ENCODE assay signal across 9 mouse cellular contexts in genomic region chr1:55363044-55363565, GRCm38 (mm10). TPM values are rescaled to one million over a fixed set of nuclear protein-coding genes. Genes with fewer than 3 reads are reported as not detected.
A peak's percentile ranks its signal among the peaks of the same experiment; 100 is the strongest.
DNase-seq lines count a peak whose midpoint lies in the region; ATAC-seq and TF ChIP-seq lines count a peak whose summit lies in the region.
"Had no signal": no experiment of that assay in that cellular context is flagged by ENCODE, and none has a peak within 500 bp of the region (broad histone marks: within the 10 kb centered on the region; RNA-seq: fewer than 3 reads in every experiment).

Gene Boll (minus strand): TSS chr1:55363469.

- peaks cover 11% of the 10 kb centered on the region for H3K9me3 ChIP-seq in forebrain, embryonic 13.5 days (replicated peaks)
- no peaks in the 10 kb centered on the region for H3K9me3 ChIP-seq in liver, embryonic 14.5 days (ENCODE audit: control insufficient read depth, low read length)
- peaks cover 7% of the 10 kb centered on the region; the same call in 1 of the 2 replicates for H3K9me3 ChIP-seq in neural tube, embryonic 11.5 days (ENCODE audit: control insufficient read depth, low read length)
- H3K9me3 ChIP-seq in stomach, embryonic 14.5 days (ENCODE audit: control insufficient read depth, low read depth, low read length): peaks cover 10% of the 10 kb centered on the region

- H3K4me3 ChIP-seq in brown adipose tissue, adult 24 weeks (ENCODE audit: insufficient read depth, low read depth, low read length): peak within 1 kb of the TSS; percentile 64
- peak within 1 kb of the TSS; percentile 52 for H3K4me3 ChIP-seq in forebrain, embryonic 13.5 days
- H3K4me3 ChIP-seq in liver, embryonic 14.5 days (ENCODE audit: insufficient read depth in 1 of 2, low read depth in 2 of 2, low read length in 2 of 2): peak within 1 kb of the TSS; percentile 23 to 48
- peak within 1 kb of the TSS; percentile 40 for H3K4me3 ChIP-seq in neural tube, embryonic 11.5 days (ENCODE audit: low read depth, low read length)
- H3K4me3 ChIP-seq in stomach, embryonic 14.5 days (ENCODE audit: low read depth, low read length): peak within 1 kb of the TSS; percentile 38

- peak within 1 kb of the TSS; percentile 66 for H3K4me2 ChIP-seq in forebrain, embryonic 13.5 days
- peak within 1 kb of the TSS; percentile 59 for H3K4me2 ChIP-seq in liver, embryonic 14.5 days (ENCODE audit: low read depth)
- peak within 1 kb of the TSS; percentile 52 for H3K4me2 ChIP-seq in neural tube, embryonic 11.5 days (ENCODE audit: low read depth)
- H3K4me2 ChIP-seq in stomach, embryonic 14.5 days (replicated peaks; ENCODE audit: low read depth, low read length): peak within 1 kb of the TSS; percentile 57

- no peak within 1 kb of the TSS for H3K27ac ChIP-seq in brown adipose tissue, adult 24 weeks (replicated peaks; ENCODE audit: low read depth, low read length)
- no peak within 1 kb of the TSS for H3K27ac ChIP-seq in forebrain, embryonic 13.5 days
- no peak within 1 kb of the TSS for H3K27ac ChIP-seq in liver, embryonic 14.5 days
- no peak within 1 kb of the TSS for H3K27ac ChIP-seq in neural tube, embryonic 11.5 days (ENCODE audit: low read depth, low read length)
- no peak within 1 kb of the TSS for H3K27ac ChIP-seq in stomach, embryonic 14.5 days (ENCODE audit: low read length)

- peaks cover 15% of the 10 kb centered on the region for H3K27me3 ChIP-seq in forebrain, embryonic 13.5 days
- H3K27me3 ChIP-seq in liver, embryonic 14.5 days (ENCODE audit: control insufficient read depth, insufficient read depth, low read length): peaks cover 14% of the 10 kb centered on the region
- H3K27me3 ChIP-seq in neural tube, embryonic 11.5 days (ENCODE audit: control insufficient read depth, insufficient read depth, low read length): peaks cover 14% of the 10 kb centered on the region
- H3K27me3 ChIP-seq in stomach, embryonic 14.5 days (ENCODE audit: control insufficient read depth, insufficient read depth, low read length): peaks cover 12% of the 10 kb centered on the region

- DNase-seq in CD4-positive, CD25-positive, alpha-beta regulatory T cell, adult 2 months (ENCODE audit: low read depth, low spot score): peak; percentile 94
- DNase-seq in heart, postnatal 14 days: peak; percentile 81 to 84
- peak; percentile 54 to 90 for DNase-seq in kidney, postnatal 36 days
- DNase-seq in liver, embryonic 14.5 days (ENCODE audit: low read depth in 3 of 3, low spot score in 3 of 3): peak; percentile 19 to 33 (median 22)
- peak; percentile 80 for DNase-seq in neural tube, embryonic 11.5 days (ENCODE audit: low spot score)

- H3K9ac ChIP-seq in forebrain, embryonic 13.5 days: 0 out of 2 replicates have a peak within 1 kb of the TSS, but pooled peaks have one; percentile 35
- no peak within 1 kb of the TSS for H3K9ac ChIP-seq in liver, embryonic 14.5 days (replicated peaks)
- no peak within 1 kb of the TSS for H3K9ac ChIP-seq in neural tube, embryonic 11.5 days (ENCODE audit: low read length)
- H3K9ac ChIP-seq in stomach, embryonic 14.5 days (replicated peaks; ENCODE audit: low read depth, low read length): no peak within 1 kb of the TSS

- TF ChIP-seq CTCF in liver, embryonic 14.5 days (IDR thresholded peaks at IDR 0.05; ENCODE audit: low read depth): peak; percentile 64

- ATAC-seq in forebrain, embryonic 13.5 days: peak; percentile 92
- peak; percentile 71 for ATAC-seq in liver, embryonic 14.5 days (ENCODE audit: insufficient read depth)
- peak; percentile 82 for ATAC-seq in neural tube, embryonic 11.5 days (ENCODE audit: insufficient read depth, low FRiP score, low TSS enrichment)
- peak; percentile 61 for ATAC-seq in stomach, embryonic 14.5 days (ENCODE audit: insufficient number of reproducible peaks, insufficient read depth, low FRiP score, low read depth)

- TF ChIP-seq EP300 in liver, embryonic 14.5 days (IDR thresholded peaks at IDR 0.05; ENCODE audit: low read depth): no peak

- intact Hi-C loops in heart, postnatal 14 days (cut with DNase I): loop anchor here (5.0 kb wide), 1 partner anchor 126 kb away; the partner anchor contains the start of gene Mars2

- no peaks in the 10 kb centered on the region for H3K36me3 ChIP-seq in forebrain, embryonic 13.5 days (ENCODE audit: poor library complexity, severe bottlenecking)
- H3K36me3 ChIP-seq in liver, embryonic 14.5 days (replicated peaks; ENCODE audit: control insufficient read depth, insufficient read depth, low read depth): no peaks in the 10 kb centered on the region
- H3K36me3 ChIP-seq in neural tube, embryonic 11.5 days (ENCODE audit: control insufficient read depth, insufficient read depth, low read length): no peaks in the 10 kb centered on the region
- no peaks in the 10 kb centered on the region for H3K36me3 ChIP-seq in stomach, embryonic 14.5 days (ENCODE audit: control insufficient read depth, insufficient read depth, low read length)
- H3K36me3 ChIP-seq: G1E had no signal

- WGBS in forebrain, embryonic 13.5 days: 12% methylated on average over 57 of the region's 68 CpGs
- 15% methylated on average over 57 of the region's 68 CpGs for WGBS in liver, embryonic 14.5 days (ENCODE audit: insufficient replicate concordance)
- WGBS in neural tube, embryonic 11.5 days: 7% methylated on average over 57 of the region's 68 CpGs
- 13% methylated on average over 66 of the region's 68 CpGs for whole genome bisulfite sequencing in stomach, embryonic 14.5 days

- peaks cover 4% of the 10 kb centered on the region for H3K4me1 ChIP-seq in brown adipose tissue, adult 24 weeks (ENCODE audit: control insufficient read depth, insufficient read depth, insufficient read length, low read length)
- peaks cover 6% of the 10 kb centered on the region; the same call in 1 of the 2 replicates for H3K4me1 ChIP-seq in forebrain, embryonic 13.5 days
- H3K4me1 ChIP-seq in liver, embryonic 14.5 days (replicated peaks; ENCODE audit: control insufficient read depth in 2 of 2, insufficient read depth in 2 of 2, low read length in 1 of 2): 0 out of 4 replicates have a peak, but pooled peaks cover 0 to 2% of the 10 kb centered on the region in 2 experiments
- H3K4me1 ChIP-seq in neural tube, embryonic 11.5 days (ENCODE audit: control insufficient read depth, insufficient read depth, low read length): no peaks in the 10 kb centered on the region
- H3K4me1 ChIP-seq in stomach, embryonic 14.5 days (ENCODE audit: control insufficient read depth, insufficient read depth, low read length): 0 out of 2 replicates have a peak, but pooled peaks cover 3% of the 10 kb centered on the region

RNA-seq across cellular contexts. Expression of gene Boll, which starts in this region (rescaled TPM):
- not detected in 2 replicates for polyA plus RNA-seq in brown adipose tissue, adult 24 weeks (2012; ENCODE audit: insufficient read depth, insufficient read length, missing spikeins)
- polyA plus RNA-seq in forebrain, embryonic 13.5 days (2015; fragmentation: Nextera tagmentation; extraction: Ambion mirVana): 0.19 and 0.33 TPM in 2 replicates
- not detected for total RNA-seq in heart, postnatal 14 days (2021)
- polyA plus RNA-seq in liver, embryonic 14.5 days (2012; rRNA removed): not detected in 2 replicates
- not detected in 2 replicates for polyA plus RNA-seq in liver, embryonic 14.5 days (2014; fragmentation: Nextera tagmentation; extraction: Ambion mirVana)
- 0.49 TPM in 1 of 2 replicates, not detected in the other for polyA plus RNA-seq in neural tube, embryonic 11.5 days (2014; fragmentation: Nextera tagmentation; extraction: Ambion mirVana)
- polyA plus RNA-seq in stomach, embryonic 14.5 days (2014; fragmentation: Nextera tagmentation; extraction: Ambion mirVana): 0.36 and 0.38 TPM in 2 replicates
- polyA plus RNA-seq: G1E had no signal

Comparison
In these comparisons a context has a peak if more than half of its experiments do, and no peak if none do; other contexts are left out.
1. Peak in ATAC-seq, H3K4me3 ChIP-seq, H3K9ac ChIP-seq and H3K4me2 ChIP-seq in forebrain, embryonic 13.5 days; RNA of the gene not detected or under 1 TPM.
2. Peak in DNase-seq in heart, postnatal 14 days; RNA of the gene not detected or under 1 TPM.
3. Peak in DNase-seq, ATAC-seq, H3K4me3 ChIP-seq and H3K4me2 ChIP-seq in liver, embryonic 14.5 days; RNA of the gene not detected or under 1 TPM.
4. Peak in DNase-seq, ATAC-seq, H3K4me3 ChIP-seq and H3K4me2 ChIP-seq in neural tube, embryonic 11.5 days; RNA of the gene not detected or under 1 TPM.
5. Peak in ATAC-seq, H3K4me3 ChIP-seq and H3K4me2 ChIP-seq in stomach, embryonic 14.5 days; RNA of the gene not detected or under 1 TPM.
6. DNase-seq: peak in every context shown above with its lines; median percentile 94 in CD4-positive, CD25-positive, alpha-beta regulatory T cell, adult 2 months; 82 in heart, postnatal 14 days; 80 in neural tube, embryonic 11.5 days; 72 in kidney, postnatal 36 days; 22 in liver, embryonic 14.5 days.